Mouse (Mus musculus): ENCODE measurements at regions not wholly inside any gene's neighbourhood (a gene's known extent, or its start where the extent isn't known, plus 50 kb on each side); places are given as distances from the start of the nearest gene placed in this dataset.

GRCm38 (mm10) chr11:39733434-39734076 is 961.4 kb downstream of the Mat2b start:
- peak in 1 of 2 experiments; percentile 11 for DNase-seq (ENCODE audit: low spot score in 2 of 2)

GRCm38 (mm10) chr11:39723621-39724020 is 971.4 kb downstream of the Mat2b start:
- no peak for DNase-seq (ENCODE audit: low spot score in 2 of 2)

- no peak for DNase-seq (ENCODE audit: low spot score in 2 of 2)
These were observed 1016.5 kb downstream of the Mat2b start for GRCm38 (mm10) chr11:39678521-39678920.

- DNase-seq (ENCODE audit: low spot score in 2 of 2), result no peak
These were observed 1041.4 kb downstream of the Mat2b start for GRCm38 (mm10) chr11:39653595-39653994.

GRCm38 (mm10) chr11:39619356-39619755 is 1075.6 kb downstream of the Mat2b start:
- DNase-seq (ENCODE audit: low spot score in 2 of 2), result peak in 1 of 2 experiments; percentile 5

GRCm38 (mm10) chr11:39615843-39616242 is 1079.2 kb downstream of the Mat2b start:
- DNase-seq (ENCODE audit: low spot score in 2 of 2), result peak in 1 of 2 experiments; percentile 18

GRCm38 (mm10) chr11:39596479-39596878 is 1098.5 kb downstream of the Mat2b start:
- no peak for DNase-seq (ENCODE audit: low spot score in 2 of 2)

GRCm38 (mm10) chr11:39588641-39589385 is 1106.2 kb downstream of the Mat2b start:
- peak; percentile 57 to 86 for DNase-seq (ENCODE audit: low spot score in 2 of 2)

- no peak for DNase-seq (ENCODE audit: low spot score in 2 of 2)
These were observed 1136.7 kb downstream of the Mat2b start for GRCm38 (mm10) chr11:39558287-39558686.

GRCm38 (mm10) chr11:39550066-39550465 is 1144.9 kb downstream of the Mat2b start:
- no peak for DNase-seq (ENCODE audit: low spot score in 2 of 2)

- DNase-seq (ENCODE audit: low spot score in 2 of 2), result no peak
These were observed 1169.9 kb downstream of the Mat2b start for GRCm38 (mm10) chr11:39524866-39525649.

- no peak for DNase-seq (ENCODE audit: low spot score in 2 of 2)
These were observed 1199.8 kb downstream of the Mat2b start for GRCm38 (mm10) chr11:39495253-39495652.

- no peak for DNase-seq (ENCODE audit: low spot score in 2 of 2)
These were observed 1217.9 kb downstream of the Mat2b start for GRCm38 (mm10) chr11:39477136-39477535.

- DNase-seq (ENCODE audit: low spot score in 2 of 2), result no peak
These were observed 1241.6 kb downstream of the Mat2b start for GRCm38 (mm10) chr11:39453329-39453952.

GRCm38 (mm10) chr11:39446374-39446773 is 1248.6 kb downstream of the Mat2b start:
- DNase-seq (ENCODE audit: low spot score in 2 of 2), result no peak

- no peak for DNase-seq (ENCODE audit: low spot score in 2 of 2)
These were observed 1283.3 kb downstream of the Mat2b start for GRCm38 (mm10) chr11:39411691-39412090.

GRCm38 (mm10) chr11:39411182-39411581 is 1283.8 kb downstream of the Mat2b start:
- no peak for DNase-seq (ENCODE audit: low spot score in 2 of 2)

- peak in 1 of 2 experiments; percentile 3 for DNase-seq (ENCODE audit: low spot score in 2 of 2)
These were observed 1330.2 kb downstream of the Mat2b start for GRCm38 (mm10) chr11:39364827-39365226.

GRCm38 (mm10) chr11:39350616-39351015 is 1344.4 kb downstream of the Mat2b start:
- no peak for DNase-seq (ENCODE audit: low spot score in 2 of 2)

Data from frontal cortex, postnatal 36 days (tissue).